Mouse (Mus musculus): Measurements from ENCODE around the gene Rapgef4.

The Rapgef4 gene

DNA sequence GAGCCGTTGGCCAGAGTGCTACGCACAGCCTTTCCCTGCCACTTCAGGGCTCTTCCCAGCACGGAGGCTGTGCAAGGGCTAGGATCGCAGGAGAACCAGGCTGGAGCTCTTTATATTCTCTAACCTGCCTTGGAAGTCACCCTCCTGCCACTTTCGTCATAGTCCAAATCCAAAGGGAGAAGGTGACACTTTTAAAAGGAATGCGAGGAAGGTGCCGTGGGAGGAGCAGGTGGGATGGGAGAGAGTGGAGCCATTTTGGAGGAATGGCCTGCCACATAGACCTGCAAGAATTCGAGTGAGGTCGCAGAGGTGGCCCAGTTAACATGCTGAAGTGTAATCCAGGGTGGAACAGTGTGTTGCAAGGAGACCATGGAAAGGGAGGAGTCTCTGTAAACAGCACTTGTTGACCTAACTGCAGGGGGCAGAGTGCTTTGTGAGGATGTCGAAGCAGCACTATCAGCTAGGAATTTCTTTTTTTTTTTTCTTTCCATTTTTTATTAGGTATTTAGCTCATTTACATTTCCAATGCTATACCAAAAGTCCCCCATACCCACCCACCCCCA is 94.0 kb downstream of the Rapgef4 start:
- no peak for DNase-seq (ENCODE audit: low read depth, low spot score)

- no peak for DNase-seq (ENCODE audit: low read depth, low spot score)
Observed at GRCm38 (mm10) chr2:72077490-72078139, 96.6 kb downstream of the Rapgef4 start.

DNA sequence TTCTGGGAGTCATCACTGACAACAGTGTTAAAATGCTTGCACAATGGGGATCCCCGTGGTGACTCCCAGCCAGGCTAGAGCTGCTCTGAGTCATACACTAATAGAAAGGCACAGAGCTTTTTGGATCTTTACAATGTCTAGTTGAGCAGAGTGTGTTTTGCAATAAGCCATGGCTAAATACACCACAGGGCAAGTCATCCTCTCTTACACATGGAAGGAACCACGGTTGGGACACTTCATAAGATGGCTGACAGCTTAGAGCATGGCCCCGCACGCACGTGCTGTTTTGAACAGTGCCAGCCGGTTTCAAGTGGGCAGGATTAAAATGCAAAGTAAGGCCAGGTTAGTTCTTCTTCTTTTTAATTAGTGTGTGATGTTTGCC is 97.1 kb downstream of the Rapgef4 start:
- DNase-seq (ENCODE audit: low read depth, low spot score), result peak; percentile 78

DNA sequence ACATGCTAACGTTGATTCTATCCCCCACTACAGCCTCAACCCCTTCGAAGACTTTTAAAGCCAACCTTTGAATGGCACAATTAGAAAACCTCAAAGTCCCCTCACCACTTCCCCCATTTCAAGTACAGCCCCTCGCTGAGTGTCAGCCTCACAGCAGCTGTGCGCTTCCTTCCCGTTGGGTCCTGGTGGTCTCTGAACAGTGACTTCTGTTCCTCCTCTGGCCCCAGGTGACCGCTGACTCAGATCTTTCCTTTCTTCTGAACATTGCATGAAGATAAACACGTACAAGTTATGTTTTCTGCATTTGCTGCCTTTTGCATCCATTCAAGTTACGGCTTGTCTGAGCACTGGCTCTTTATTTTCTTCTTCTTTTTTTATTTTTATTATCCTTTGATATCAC is 98.1 kb downstream of the Rapgef4 start:
- DNase-seq (ENCODE audit: low read depth, low spot score), result no peak

GRCm38 (mm10) chr2:72082846-72083245 is 101.8 kb downstream of the Rapgef4 start:
- no peak for DNase-seq (ENCODE audit: low read depth, low spot score)

GRCm38 (mm10) chr2:72088886-72089285 is 107.8 kb downstream of the Rapgef4 start:
- DNase-seq (ENCODE audit: low read depth, low spot score), result peak; percentile 41

DNA sequence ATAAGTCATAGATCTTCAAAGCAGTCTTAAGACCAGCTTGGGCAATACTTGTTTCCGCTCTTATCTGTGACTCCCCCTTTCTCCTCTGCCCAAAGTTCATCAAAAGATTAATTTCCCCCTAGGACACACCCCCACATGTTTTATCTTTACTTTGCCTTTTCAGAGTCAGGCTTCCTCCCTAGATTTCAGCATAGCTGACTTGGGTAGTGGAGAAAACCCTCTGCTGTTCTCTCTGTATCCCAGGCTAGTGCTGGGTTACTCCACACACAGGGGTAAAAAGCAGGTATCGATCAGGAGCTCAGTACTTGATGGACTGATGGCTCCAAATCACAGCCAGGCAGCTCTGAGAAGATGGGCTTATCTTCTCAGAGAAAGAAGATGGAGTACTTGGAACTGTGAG is 109.0 kb downstream of the Rapgef4 start:
- DNase-seq (ENCODE audit: low read depth, low spot score), result no peak

- peak; percentile 68 for DNase-seq (ENCODE audit: low read depth, low spot score)
Observed at GRCm38 (mm10) chr2:72092046-72092445, 111.0 kb downstream of the Rapgef4 start.

- no peak for DNase-seq (ENCODE audit: low read depth, low spot score)
Observed at GRCm38 (mm10) chr2:72093402-72094037, 112.5 kb downstream of the Rapgef4 start.

DNA sequence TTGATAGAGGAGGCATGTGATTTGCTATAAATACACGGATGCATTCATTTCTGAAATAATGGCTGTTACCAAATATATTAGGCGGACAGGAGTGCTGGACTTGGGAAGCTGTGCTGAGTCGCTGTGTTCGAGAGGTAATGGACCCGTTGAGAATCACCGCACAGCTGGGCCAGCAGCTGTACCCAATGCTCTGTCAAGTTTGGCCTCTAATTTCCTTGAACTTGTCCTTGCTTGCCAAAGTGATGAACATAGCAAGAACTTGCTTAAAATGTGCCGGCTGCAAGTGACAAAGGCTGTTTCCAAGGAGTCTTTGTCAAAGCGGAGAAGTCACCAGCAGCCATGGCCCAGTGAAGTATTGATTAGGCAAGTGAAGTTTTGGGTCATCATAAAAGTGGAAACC is 113.0 kb downstream of the Rapgef4 start:
- DNase-seq (ENCODE audit: low read depth, low spot score), result no peak

- no peak for DNase-seq (ENCODE audit: low read depth, low spot score)
Observed at GRCm38 (mm10) chr2:72094446-72094845, 113.4 kb downstream of the Rapgef4 start.

DNA sequence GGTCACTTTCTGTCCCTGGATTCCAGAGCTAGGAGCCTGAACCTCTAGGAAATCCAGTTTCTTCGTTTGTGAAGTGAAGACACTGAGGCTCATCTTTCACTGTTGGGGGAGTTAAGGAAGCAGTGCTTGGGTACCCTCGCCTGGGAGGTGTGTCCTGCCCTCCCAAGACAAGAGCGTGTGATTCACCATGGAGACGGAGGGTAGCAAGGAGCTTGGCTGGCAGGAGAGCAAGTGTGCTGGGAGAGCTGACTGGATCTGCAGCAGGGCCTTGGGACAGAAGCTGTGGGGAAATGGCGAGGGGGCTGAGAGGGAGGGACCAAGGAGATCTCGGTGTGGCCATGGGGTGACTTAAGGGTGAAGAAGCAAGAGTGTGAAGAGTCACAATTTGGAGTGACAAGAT is 114.0 kb downstream of the Rapgef4 start:
- peak; percentile 50 for DNase-seq (ENCODE audit: low read depth, low spot score)

DNA sequence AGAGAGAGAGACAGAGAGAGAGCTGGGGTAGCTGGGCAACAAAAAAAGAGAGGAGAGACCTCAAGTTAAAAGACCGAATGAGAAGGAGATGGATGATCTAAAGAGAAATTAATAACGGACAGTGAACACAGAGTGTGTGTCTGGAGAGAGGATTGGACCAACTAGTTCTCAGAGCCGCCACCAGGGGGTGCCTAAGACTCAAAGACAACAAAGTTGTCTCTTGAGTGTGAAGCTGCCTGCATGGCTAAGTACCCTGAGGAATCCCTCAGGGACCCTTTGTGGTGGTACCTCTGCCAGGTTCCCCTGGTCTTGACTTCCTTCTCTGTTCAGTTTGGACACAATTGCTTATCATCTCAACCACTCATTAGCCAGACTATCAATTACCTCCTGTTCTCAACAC is 115.3 kb downstream of the Rapgef4 start:
- DNase-seq (ENCODE audit: low read depth, low spot score), result peak; percentile 43

GRCm38 (mm10) chr2:72098366-72098765 is 117.3 kb downstream of the Rapgef4 start:
- peak; percentile 35 for DNase-seq (ENCODE audit: low read depth, low spot score)

DNA sequence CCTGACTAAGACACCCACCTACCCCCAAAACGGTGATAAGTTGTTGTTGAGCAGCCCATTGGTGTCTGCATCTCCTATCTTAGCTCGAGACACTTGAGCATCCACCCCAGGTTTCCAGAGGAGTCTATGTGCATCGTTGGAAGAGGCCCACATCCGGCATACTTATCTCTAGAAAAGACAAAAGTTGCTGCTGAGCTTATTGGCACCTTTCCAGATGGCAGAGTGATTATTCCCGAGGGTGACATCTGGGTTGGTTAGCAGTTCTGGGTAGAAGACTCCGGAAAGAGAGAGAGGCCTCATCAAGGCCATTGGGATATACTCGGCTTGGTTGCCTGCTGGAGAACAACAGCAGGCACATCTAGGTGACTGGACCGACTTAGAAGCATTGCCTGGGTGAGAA is 123.6 kb downstream of the Rapgef4 start:
- no peak for DNase-seq (ENCODE audit: low read depth, low spot score)

- DNase-seq (ENCODE audit: low read depth, low spot score), result peak; percentile 56
Observed at GRCm38 (mm10) chr2:72107525-72108180, 126.6 kb downstream of the Rapgef4 start.

DNA sequence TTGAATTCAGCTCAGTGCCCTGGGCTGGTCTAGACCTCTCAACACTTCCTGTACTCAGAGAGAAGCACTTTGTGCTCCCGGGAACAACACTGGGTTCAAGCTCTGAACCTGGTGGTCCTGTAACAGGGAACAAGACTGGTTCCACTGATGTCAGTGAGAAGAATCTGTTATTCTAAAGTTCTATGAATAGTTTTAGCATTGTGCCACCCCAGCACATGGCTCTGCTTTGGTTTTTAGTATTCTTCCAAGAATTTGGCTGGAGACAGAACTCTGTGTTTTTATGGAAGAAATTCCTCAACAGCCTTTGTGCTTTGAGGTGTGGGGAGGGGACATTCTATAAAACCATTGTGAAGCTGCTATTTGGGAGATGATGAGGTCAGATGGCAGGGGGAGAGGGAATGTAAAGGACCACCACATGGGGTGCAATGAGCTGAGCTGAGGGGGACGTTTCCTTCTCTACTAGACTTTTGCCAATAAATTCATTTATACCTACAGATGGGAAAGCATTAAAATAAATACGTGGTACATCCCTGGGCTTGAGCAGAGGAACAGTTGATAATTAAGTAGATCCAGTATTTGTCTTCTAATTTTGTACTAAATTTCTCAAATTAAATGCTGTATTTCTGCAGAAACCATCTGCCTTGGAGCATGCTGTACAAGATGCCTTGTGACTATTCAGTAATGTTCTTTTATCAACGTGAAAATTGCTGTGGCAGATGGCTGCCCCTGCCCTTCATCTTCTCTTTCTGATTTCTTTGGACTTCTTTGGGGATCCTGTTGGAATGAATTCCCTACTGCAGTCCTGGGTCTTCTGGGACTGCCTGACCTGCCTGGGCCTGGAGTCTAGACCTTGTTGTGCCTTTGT is 127.6 kb downstream of the Rapgef4 start:
- DNase-seq (ENCODE audit: low read depth, low spot score), result peak; percentile 56

- no peak for DNase-seq (ENCODE audit: low read depth, low spot score)
Observed at GRCm38 (mm10) chr2:72110404-72110803, 129.4 kb downstream of the Rapgef4 start.

GRCm38 (mm10) chr2:72113716-72114115 is 132.7 kb downstream of the Rapgef4 start:
- no peak for DNase-seq (ENCODE audit: low read depth, low spot score)

DNA sequence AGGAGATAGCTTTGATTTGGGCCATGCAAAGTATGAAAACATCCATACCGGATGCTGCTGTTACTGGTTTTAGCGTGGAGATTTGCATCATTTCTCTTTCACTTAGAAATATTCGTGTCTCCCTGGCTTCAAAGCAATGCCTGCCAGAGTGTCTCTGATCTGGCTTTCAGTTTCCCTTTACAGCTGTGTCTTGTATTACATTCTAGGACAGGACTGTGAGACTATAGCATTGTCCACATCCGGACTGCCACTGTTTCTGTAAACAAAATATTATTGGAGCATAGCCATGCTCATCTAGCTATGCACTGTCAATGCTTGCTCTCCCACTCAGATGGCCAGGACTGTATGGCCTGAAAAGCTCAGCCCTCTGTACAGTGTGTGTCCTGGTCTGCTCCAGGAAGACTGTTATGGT is 133.1 kb downstream of the Rapgef4 start:
- DNase-seq (ENCODE audit: low read depth, low spot score), result no peak

GRCm38 (mm10) chr2:72116103-72116502 is 135.1 kb downstream of the Rapgef4 start:
- DNase-seq (ENCODE audit: low read depth, low spot score), result peak; percentile 59

- peak; percentile 87 for DNase-seq (ENCODE audit: low read depth, low spot score)
Observed at GRCm38 (mm10) chr2:72116698-72117097, 135.7 kb downstream of the Rapgef4 start.
